Mouse (Mus musculus): ENCODE measurements at regions not wholly inside any gene's neighbourhood (a gene's known extent, or its start where the extent isn't known, plus 50 kb on each side); places are given as distances from the start of the nearest gene placed in this dataset.
"Not testable (repeated sequence)": the region's sequence is repeated elsewhere in the genome, so short reads cannot be mapped to it uniquely, and the experiment has no call there.

DNA sequence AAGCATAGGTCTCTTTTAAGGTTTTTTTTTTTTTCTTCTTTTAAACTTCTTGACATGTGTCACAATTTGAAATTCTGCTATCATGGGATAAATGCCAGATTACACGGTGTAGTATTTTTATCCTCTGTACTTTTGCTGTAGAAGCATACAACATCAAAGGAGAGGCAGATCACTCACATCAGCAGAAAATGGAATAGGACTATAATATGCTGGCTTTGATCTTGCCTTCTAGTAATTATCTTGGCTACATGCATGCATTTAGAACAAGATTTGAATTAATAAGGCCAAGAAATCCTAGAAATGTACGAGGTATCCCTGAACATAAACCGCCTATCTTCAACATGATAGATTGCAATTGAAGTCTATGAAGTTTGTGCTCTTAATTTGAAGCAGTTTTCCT is 251.9 kb upstream of the 1700008P02Rik start:
- TF ChIP-seq POLR2A (IDR thresholded peaks at IDR 0.05; ENCODE audit: borderline replicate concordance, extremely low read depth, insufficient read depth, insufficient read length, poor library complexity, severe bottlenecking), result no peak
- peak; percentile 60 for DNase-seq (ENCODE audit: low read depth)

GRCm38 (mm10) chr3:6871752-6872151 is 251.5 kb upstream of the 1700008P02Rik start:
- no peak for DNase-seq (ENCODE audit: low read depth)
- TF ChIP-seq POLR2A (IDR thresholded peaks at IDR 0.05; ENCODE audit: borderline replicate concordance, extremely low read depth, insufficient read depth, insufficient read length, poor library complexity, severe bottlenecking), result no peak

GRCm38 (mm10) chr3:6866148-6866483 is 245.9 kb upstream of the 1700008P02Rik start:
- DNase-seq (ENCODE audit: low read depth), result no peak
- no peak for TF ChIP-seq CTCF (IDR thresholded peaks at IDR 0.05; ENCODE audit: borderline replicate concordance, extremely low read depth, insufficient read depth, insufficient read length)
- TF ChIP-seq POLR2A (IDR thresholded peaks at IDR 0.05; ENCODE audit: borderline replicate concordance, extremely low read depth, insufficient read depth, insufficient read length, poor library complexity, severe bottlenecking), result no peak

DNA sequence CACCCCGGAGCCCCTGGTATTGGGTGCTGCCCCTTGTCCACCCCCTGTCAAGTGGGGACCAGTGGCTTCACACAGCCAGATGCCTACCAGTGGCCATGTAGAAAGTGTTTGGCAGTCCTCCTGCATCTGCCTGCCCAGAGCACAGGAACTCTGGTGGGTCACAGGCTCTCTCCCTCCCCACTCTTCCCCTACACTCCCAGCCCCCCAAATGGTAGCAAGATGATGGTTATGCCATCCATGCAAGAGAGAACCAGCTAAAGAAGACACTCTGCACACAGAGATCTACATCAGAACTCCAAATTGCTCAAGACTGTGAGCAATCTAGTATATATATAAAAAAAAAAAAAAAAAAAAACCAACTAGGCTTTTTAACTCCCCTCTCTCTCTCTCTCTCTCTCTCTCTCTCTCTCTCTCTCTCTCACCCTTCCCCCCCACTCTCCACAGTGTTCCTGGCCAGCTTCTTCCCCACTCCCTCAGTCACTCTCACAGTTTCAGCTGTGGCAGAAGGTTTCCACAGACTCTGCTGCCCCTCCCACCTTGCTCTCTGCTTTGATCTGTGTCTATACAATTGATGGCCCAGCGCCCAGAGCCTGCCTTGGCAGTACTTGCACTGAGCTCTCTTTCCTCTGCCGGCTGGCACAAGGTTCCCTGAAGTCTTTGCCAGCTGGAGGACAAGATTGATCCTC is 245.4 kb upstream of the 1700008P02Rik start:
- no peak for TF ChIP-seq CTCF (IDR thresholded peaks at IDR 0.05; ENCODE audit: borderline replicate concordance, extremely low read depth, insufficient read depth, insufficient read length)
- DNase-seq (ENCODE audit: low read depth), result peak; percentile 93

DNA sequence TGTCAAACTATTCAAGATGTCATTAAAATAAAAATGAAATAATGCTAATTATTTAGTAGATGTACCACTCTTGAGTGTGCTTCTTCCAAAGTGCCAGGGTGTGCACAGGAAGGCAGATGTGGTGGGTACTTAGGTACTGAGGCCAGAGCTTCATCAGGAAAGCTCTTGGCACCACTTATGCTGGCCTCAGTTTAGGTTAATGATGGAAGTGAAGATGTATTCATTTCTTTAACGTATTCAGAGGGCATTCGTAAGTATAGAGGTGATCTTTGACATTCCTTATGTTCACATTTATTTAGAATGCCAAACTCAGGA is 239.6 kb upstream of the 1700008P02Rik start:
- TF ChIP-seq POLR2A (IDR thresholded peaks at IDR 0.05; ENCODE audit: borderline replicate concordance, extremely low read depth, insufficient read depth, insufficient read length, poor library complexity, severe bottlenecking) (no peak), CTCF (IDR thresholded peaks at IDR 0.05; ENCODE audit: borderline replicate concordance, extremely low read depth, insufficient read depth, insufficient read length) (no peak)
- DNase-seq (ENCODE audit: low read depth), result no peak

DNA sequence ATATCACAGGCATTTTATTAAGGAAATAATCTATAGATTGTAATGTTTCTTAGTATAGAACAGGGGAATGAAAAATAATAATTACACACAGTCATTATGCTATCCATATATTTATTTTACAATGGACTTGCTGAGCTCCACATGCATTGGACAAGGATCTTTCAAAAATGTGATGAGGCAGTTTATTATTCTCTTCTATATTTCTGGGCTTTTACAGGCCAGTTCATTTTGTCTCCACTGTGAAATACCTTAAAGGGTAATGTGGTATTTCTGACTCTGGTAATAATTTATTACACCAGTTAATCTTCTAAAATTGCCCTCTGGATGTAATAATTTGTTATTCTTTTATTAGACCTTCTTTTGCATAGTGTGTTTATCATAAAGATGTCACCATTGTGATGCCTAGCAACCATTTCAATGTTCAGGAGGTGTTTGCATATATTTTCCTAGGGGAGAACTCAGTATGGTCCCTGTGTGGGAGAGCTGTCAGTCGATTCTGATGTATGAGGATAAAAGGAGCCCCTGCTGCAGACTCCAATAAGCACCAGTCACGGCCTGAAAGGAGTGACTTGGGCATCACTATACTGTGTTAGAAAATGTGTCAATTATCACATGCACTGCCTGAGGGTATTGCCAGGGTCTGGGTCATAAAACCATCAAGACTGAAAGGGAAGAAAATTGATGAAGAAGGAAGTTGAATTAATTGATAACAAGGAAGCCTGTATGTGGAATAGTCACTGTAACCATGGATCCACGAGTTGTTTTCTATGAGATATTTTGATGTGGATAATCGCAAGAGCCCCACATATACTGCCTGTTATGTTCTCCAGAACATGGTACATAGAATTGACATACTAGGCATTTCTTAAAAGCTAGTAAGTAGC is 239.0 kb upstream of the 1700008P02Rik start:
- TF ChIP-seq CTCF (IDR thresholded peaks at IDR 0.05; ENCODE audit: borderline replicate concordance, extremely low read depth, insufficient read depth, insufficient read length), result no peak
- TF ChIP-seq POLR2A (IDR thresholded peaks at IDR 0.05; ENCODE audit: borderline replicate concordance, extremely low read depth, insufficient read depth, insufficient read length, poor library complexity, severe bottlenecking), result no peak
- peak; percentile 77 for DNase-seq (ENCODE audit: low read depth)

DNA sequence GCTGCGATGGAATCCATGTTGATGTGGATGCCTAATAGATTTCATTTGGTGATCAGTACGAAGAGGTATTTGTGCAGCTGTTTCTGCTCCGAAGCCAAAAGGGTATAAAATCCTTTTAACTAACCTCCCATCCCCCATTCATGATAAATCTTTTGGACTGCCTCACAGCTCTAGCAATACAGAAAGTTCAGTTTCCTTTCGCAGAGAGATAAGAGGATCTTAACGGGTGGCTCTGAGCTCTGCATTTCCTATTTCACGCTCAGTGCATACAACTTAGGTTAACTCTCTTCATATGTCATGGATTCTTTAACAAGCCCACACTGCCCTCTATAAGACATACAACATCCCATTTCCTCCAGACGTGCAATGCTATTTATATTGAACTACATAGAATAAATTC is 199.1 kb upstream of the 1700008P02Rik start:
- no peak for TF ChIP-seq POLR2A (IDR thresholded peaks at IDR 0.05; ENCODE audit: borderline replicate concordance, extremely low read depth, insufficient read depth, insufficient read length, poor library complexity, severe bottlenecking)
- TF ChIP-seq CTCF (IDR thresholded peaks at IDR 0.05; ENCODE audit: borderline replicate concordance, extremely low read depth, insufficient read depth, insufficient read length), result no peak
- DNase-seq (ENCODE audit: low read depth), result peak; percentile 42

GRCm38 (mm10) chr3:6812346-6812745 is 192.1 kb upstream of the 1700008P02Rik start:
- TF ChIP-seq CTCF (IDR thresholded peaks at IDR 0.05; ENCODE audit: borderline replicate concordance, extremely low read depth, insufficient read depth, insufficient read length) (no peak), POLR2A (IDR thresholded peaks at IDR 0.05; ENCODE audit: borderline replicate concordance, extremely low read depth, insufficient read depth, insufficient read length, poor library complexity, severe bottlenecking) (no peak)
- no peak for DNase-seq (ENCODE audit: low read depth)

GRCm38 (mm10) chr3:6809381-6809950 is 189.2 kb upstream of the 1700008P02Rik start:
- DNase-seq (ENCODE audit: low read depth), result peak; percentile 67
- TF ChIP-seq CTCF (IDR thresholded peaks at IDR 0.05; ENCODE audit: borderline replicate concordance, extremely low read depth, insufficient read depth, insufficient read length) (no peak), POLR2A (IDR thresholded peaks at IDR 0.05; ENCODE audit: borderline replicate concordance, extremely low read depth, insufficient read depth, insufficient read length, poor library complexity, severe bottlenecking) (no peak)

DNA sequence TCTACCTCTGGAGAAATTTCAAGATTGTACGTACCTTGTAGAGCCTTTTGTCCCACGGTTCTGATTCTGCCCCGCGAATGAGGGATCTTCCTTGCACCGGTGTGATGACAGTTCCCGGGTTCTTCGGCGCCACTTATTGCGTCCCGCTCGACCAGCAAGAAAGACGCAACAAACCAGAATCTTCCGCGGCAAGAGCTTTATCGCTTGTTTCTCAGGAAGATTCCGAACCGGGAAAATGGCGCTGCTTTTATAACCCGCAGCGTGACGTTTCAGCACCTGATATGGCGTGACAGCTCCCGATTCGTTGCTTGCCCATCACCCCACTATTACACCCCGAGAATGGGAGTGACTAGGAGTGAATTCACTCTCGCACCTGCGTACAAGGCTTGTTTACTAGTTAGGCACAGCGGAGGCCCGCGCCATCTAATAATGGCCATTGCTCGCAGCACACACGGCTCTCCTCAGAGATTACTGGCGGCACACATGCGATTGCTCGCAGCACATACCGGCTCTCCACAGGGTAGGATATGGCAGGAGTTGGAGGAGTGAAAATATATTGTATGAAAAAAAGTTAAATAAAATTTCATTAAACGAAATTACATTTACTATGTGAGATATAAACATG is 180.0 kb upstream of the 1700008P02Rik start:
- DNase-seq (ENCODE audit: low read depth), result not testable (repeated sequence)

- no peak for DNase-seq (ENCODE audit: low read depth)
These were observed 148.3 kb upstream of the 1700008P02Rik start for GRCm38 (mm10) chr3:6768506-6768905.

GRCm38 (mm10) chr3:6768085-6768484 is 147.8 kb upstream of the 1700008P02Rik start:
- DNase-seq (ENCODE audit: low read depth), result not testable (repeated sequence)

More at GRCm38 (mm10) chr3:6768506-6768905, 148.3 kb upstream of the 1700008P02Rik start:
- TF ChIP-seq POLR2A (IDR thresholded peaks at IDR 0.05; ENCODE audit: borderline replicate concordance, extremely low read depth, insufficient read depth, insufficient read length, poor library complexity, severe bottlenecking) (no peak), CTCF (IDR thresholded peaks at IDR 0.05; ENCODE audit: borderline replicate concordance, extremely low read depth, insufficient read depth, insufficient read length) (no peak)
